Mouse (Mus musculus) adrenal gland, postnatal 0 days (tissue): ENCODE results near the gene Prph2. TPM values are rescaled to one million over a fixed set of nuclear protein-coding genes. Genes with fewer than 3 reads are reported as not detected.

Experiments
- polyA plus RNA-seq: library from polyadenylated mRNA; unstranded; fragments of >200 nt; fragmentation: Nextera tagmentation; extraction: Ambion mirVana; gene quantifications from 2 replicates; pipeline ENCODE4 v1.2.1, GENCODE M21; 2015

Prph2 gene
- polyA plus RNA-seq, result not detected in 2 replicates

GRCm38 (mm10) chr17:46910186-46910585, at the start of gene Prph2:
Gene Prph2, plus strand, starts transcription at chr17:46910459.

GRCm38 (mm10) chr17:46890116-46890815, 20.0 kb upstream of the Prph2 start, which contains the start of gene Tbcc:
Gene Tbcc, plus strand, starts transcription at chr17:46890684.

Other genes with a start within 250 kb of the Prph2 start
- 41.4 and 55.1 TPM in 2 replicates for gene Rrp36, start 236.1 kb upstream of the Prph2 start, polyA plus RNA-seq
- gene Mea1, start 231.7 kb upstream of the Prph2 start, polyA plus RNA-seq, result 148 and 198 TPM in 2 replicates
- 82.8 and 111 TPM in 2 replicates for gene Klhdc3, start 229.5 kb upstream of the Prph2 start, polyA plus RNA-seq
- 32.7 and 36.4 TPM in 2 replicates for gene Ppp2r5d, start 205.3 kb upstream of the Prph2 start, polyA plus RNA-seq
- gene Pex6, start 199.0 kb upstream of the Prph2 start, polyA plus RNA-seq, result 21.2 and 30.3 TPM in 2 replicates
- 15.0 and 25.6 TPM in 2 replicates for gene Gnmt, start 181.3 kb upstream of the Prph2 start, polyA plus RNA-seq
- 40.2 and 56.1 TPM in 2 replicates for gene Cnpy3, start 158.2 kb upstream of the Prph2 start, polyA plus RNA-seq
- 0.13 and 0.14 TPM in 2 replicates for gene Ptcra, start 146.7 kb upstream of the Prph2 start, polyA plus RNA-seq
- gene 2310039H08Rik, start 137.8 kb upstream of the Prph2 start, polyA plus RNA-seq, result 150 and 176 TPM in 2 replicates
- gene Rpl7l1, start 127.8 kb upstream of the Prph2 start, polyA plus RNA-seq, result 80.6 and 93.1 TPM in 2 replicates
- gene Bicral, start 52.0 kb upstream of the Prph2 start, polyA plus RNA-seq, result 3.5 and 4.2 TPM in 2 replicates
- gene Tbcc, start 19.8 kb upstream of the Prph2 start, polyA plus RNA-seq, result 62.1 and 65.4 TPM in 2 replicates
- 8.7 and 16.5 TPM in 2 replicates for gene Ubr2, start 100.1 kb downstream of the Prph2 start, polyA plus RNA-seq